Mouse (Mus musculus) natural killer cell, adult 2 months (primary cell): ENCODE data around the gene Pole2.
"Not testable (repeated sequence)": the region's sequence is repeated elsewhere in the genome, so short reads cannot be mapped to it uniquely, and the experiment has no call there.

Source experiments
- DNase-seq, 2 experiments: peaks; one replicate each; pipeline ENCODE4 v3.0.0; 2022; ENCODE audit warnings: low spot score in 2 of 2

The Pole2 gene

DNA sequence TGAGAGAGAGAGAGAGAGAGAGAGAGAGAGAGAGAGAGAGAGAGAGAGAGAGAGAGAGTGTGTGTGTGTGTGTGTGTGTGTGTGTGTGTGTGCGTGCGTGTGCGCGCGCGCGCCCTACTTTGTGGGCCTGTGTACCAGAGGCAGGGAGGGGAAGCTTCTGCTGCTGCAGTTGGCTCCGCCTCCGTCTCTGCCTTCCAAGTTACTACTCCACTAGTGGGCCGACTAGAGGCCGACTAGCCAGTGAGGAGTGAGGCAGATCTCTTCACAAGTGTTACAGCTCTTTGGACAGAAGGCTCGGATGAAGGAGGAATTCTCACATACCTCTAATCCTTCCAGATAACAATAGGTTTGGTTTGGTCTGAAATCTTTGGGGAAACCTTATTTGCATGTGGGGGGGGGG lies 48.6 kb downstream of the Pole2 start:
- no peak for DNase-seq

DNA sequence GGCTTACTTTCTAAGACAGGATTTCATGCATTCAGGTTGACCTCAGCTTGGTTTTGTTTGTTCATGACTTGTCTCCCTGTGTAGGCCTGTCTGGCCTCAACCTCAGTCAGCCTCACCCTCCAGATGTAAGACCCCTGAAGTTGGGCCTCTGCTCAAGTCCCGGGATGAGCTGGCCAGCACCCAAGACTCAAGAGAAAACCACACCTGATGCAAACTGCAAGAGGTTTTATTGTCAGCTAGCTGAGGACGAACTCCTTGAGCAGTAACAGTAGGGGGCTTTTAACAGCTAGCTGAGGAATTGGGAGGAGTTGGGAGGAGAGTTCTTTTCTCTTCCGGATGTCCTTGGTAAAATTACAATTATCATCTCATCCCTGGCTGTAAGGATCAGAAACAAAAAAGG lies 50.5 kb downstream of the Pole2 start:
- DNase-seq = no peak

- no peak for DNase-seq
Observed at GRCm38 (mm10) chr12:69175975-69176374, 52.0 kb downstream of the Pole2 start.

DNA sequence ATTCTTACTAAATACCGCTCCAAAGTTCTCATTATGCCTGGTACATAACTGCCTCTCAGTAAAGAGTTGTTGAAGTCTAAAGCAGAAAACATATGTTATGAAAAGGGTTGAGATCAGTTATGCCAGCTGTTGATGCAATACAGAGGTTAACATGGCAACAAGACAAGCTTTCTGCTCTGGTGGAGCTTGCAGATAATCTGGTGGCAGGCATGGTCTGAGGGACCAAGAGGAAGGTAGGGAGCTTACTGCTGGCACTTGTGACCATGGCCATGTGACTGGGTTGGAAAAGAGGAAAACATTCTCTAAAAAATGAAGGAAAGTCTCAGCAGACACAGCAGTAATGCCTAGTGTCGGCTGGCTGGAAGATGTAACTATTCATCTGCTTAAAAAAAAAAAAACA lies 56.7 kb downstream of the Pole2 start:
- no peak for DNase-seq

DNA sequence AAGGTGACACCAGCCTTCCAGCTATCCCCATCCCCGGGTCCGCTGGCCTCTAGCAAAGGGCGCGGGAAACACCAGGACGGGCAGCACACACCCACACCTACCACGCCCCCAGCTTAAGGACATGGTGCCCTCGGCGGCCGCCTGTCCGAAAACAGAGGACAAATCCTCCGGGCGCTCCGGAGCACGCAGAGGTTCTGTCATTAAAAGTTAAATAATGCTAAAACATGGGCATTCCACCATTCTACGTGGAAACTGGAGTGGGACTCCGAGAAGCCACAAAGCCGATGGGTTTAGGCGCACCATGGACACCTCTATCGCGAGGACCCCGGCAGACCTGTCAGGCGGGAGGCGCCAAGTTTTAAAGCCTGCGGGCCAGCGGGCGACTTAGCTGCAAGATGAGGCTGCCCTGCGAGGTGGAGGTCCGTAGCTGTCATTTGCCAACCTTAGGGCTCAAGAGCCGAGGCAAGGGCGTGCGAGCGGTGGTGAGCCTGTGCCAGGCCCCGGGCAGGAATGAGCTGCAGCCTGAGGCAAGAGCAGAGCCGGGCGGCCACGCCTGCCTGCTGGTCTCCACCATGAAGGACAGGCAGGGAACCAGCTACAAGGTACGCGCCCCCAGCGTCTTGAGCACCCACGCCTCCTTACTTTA lies 59.4 kb downstream of the Pole2 start, which contains the start of gene Lrr1:
Lrr1 (plus strand) TSS at position 354 of the 646 bp plus-strand sequence.
- peak; percentile 89 to 90 for DNase-seq

DNA sequence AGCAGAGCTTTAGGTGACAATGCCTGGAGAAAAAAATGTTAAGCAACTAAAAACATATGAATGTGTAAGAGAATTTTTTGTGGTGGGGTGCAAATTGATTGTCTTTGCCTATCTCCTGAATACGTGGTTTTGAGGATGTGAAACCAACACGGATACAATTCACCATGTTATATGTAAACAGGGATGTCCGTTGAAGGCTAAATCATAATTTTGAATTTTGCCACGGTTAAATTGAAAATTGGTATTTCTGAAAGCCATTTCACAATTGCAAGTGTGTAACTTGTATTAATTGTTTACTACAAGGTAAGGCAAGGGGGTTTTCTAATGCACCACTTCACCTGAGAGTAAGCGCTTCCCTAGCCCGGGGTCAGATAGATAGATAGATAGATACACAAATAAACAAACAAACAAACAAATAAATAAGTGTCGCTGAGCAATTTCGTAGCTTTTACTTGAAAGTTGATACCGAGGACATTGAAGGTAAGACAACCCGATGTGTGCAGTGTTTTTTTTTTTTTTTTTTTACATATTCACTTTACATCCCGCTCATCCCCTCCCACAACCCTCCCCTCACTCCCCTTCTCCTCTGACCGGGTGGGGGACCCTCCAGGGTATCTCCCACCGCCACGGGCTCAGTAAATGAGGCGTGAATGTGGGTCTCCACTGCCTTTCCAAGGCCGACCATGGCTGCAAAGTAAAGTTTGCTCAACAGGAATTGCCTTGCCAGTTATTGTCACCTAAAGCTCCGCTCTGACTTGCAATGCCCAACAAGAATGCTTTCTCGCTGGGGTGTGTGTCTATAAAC lies 60.1 kb downstream of the Pole2 start:
- no peak for DNase-seq

DNA sequence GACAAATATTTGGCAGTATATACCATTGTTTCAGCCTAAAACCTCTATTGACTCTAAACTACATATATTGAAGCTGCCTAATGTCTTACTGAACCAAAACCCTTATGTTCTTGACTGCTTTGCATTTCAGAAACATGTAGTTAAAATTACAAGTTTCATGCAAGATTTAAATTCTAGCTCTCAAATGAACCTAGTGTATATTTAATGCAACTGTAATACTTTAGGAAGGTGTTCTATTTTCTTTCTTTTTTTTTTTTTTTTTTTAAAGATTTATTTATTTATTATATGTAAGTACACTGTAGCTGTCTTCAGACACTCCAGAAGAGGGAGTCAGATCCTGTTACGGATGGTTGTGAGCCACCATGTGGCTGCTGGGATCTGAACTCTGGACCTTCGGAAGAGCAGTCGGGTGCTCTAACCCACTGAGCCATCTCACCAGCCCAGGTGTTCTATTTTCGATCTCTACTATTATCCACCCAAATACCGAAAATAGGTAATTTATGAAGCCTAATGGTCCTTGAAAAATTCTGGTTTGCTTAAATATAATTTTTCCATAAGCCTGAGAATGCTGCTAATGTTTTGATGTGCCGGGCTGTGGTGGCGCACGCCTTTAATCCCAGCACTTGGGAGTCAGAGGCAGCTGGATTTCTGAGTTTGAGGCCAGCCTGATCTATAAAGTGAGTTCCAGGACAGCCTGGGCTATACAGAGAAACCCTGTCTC lies 61.0 kb downstream of the Pole2 start:
- DNase-seq = not testable (repeated sequence)

- no peak for DNase-seq
Observed at GRCm38 (mm10) chr12:69164904-69165303, 63.1 kb downstream of the Pole2 start.

- DNase-seq = not testable (repeated sequence)
Observed at GRCm38 (mm10) chr12:69163586-69163985, 64.4 kb downstream of the Pole2 start.

DNA sequence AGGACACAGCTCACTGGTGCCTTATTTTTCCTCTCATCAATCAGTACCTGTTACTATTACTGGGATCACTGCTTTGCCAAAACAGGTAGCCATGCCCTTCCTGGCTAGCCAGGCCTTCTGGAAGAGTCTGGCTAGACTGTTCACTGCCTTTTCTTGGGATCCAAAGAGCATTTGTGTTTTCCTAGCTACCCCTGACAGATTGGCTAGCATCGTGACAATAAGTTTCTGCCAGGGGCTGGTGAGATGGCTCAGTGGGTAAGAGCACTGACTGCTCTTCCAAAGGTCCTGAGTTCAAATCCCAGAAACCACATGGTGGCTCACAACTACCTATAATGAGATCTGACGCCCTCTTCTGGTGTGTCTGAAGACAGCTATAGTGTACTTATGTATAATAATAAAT lies 67.3 kb downstream of the Pole2 start:
- not testable (repeated sequence) for DNase-seq

- DNase-seq = peak; percentile 5 to 47
Observed at GRCm38 (mm10) chr12:69159578-69159940, 68.4 kb downstream of the Pole2 start.

DNA sequence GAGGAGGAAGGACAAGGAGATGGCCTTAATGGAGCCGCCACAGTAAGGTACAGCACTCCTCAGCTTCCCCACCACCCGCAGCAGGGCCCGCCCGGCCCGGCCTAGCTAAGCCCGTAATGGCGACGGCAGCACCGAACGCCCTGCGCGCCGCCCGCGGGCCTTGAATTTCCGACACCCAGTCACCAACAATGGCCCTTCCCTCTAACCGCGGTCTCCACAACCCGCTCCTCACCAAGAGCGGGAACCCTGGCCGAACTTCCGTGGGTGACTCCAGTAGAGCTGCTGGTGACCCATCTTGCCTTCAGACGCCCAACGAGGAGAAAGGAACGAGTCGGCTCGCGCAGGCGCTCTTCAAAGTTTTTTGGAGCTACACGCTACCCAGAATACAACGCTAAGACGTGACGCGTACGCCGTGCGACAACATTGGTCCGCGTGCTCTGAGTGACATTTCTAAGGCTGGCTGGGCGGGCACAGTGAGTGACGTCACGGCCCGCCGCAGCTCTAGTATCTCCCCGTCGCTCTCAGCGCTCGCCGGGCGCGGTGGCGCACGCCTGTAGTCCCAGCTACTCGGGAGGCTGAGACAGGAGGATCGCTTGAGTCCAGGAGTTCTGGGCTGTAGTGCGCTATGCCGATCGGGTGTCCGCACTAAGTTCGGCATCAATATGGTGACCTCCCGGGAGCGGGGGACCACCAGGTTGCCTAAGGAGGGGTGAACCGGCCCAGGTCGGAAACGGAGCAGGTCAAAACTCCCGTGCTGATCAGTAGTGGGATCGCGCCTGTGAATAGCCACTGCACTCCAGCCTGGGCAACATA lies 69.0 kb downstream of the Pole2 start, which contains the start of gene Rps29:
Rps29 (minus strand) TSS at position 422 of the 813 bp plus-strand sequence.
- DNase-seq = peak; percentile 96 to 97

DNA sequence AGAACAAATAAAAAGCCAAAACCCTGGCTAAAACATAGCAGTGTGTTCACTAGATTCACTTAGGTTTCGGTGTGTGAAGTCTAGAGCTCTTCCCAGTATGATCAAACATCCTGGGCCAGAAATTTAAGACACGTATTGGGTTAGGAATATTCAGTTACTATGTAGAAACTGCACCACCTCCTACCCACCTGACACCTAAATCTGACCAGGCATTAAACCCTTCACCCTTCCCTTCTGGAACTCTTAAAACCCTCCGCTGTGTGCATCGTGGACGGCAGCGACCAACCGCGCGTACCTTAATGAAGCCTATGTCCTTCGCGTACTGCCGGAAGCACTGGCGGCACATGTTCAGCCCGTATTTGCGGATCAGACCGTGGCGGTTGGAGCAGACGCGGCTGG lies 69.6 kb downstream of the Pole2 start:
- no peak for DNase-seq

- no peak for DNase-seq
Observed at GRCm38 (mm10) chr12:69157107-69157506, 70.9 kb downstream of the Pole2 start.

- DNase-seq = no peak
Observed at GRCm38 (mm10) chr12:69156436-69156835, 71.6 kb downstream of the Pole2 start.

- no peak for DNase-seq
Observed at GRCm38 (mm10) chr12:69155923-69156322, 72.1 kb downstream of the Pole2 start.
